Mouse (Mus musculus) hindbrain, embryonic 11.5 days (tissue): ENCODE data around the gene Depdc7. TPM values are rescaled to one million over a fixed set of nuclear protein-coding genes. Genes with fewer than 3 reads are reported as not detected.

Experiments
- ATAC-seq: fragments of 200-750 bp; cut with Nextera tagmentation; 2 replicates; pipeline ENCODE4 v1.8.0; 2017; ENCODE audit warnings: mild to moderate bottlenecking, moderate TSS enrichment, moderate library complexity; ENCODE audit not compliant: low FRiP score
- DNase-seq: peaks from one replicate; pipeline ENCODE4 v3.0.0-alpha.2; 2015; ENCODE audit warnings: low spot score
- H3K27ac ChIP-seq: fragments of 300-500 bp; sonication (generic); 2 replicates; pipeline ENCODE4 v1.5.1; 2014; ENCODE audit warnings: mild to moderate bottlenecking, low read depth, low read length
- H3K27me3 ChIP-seq: fragments of 300-500 bp; sonication (generic); 2 replicates; pipeline ENCODE4 v1.6.1; 2014; ENCODE audit warnings: mild to moderate bottlenecking, low read length, moderate library complexity, mixed read lengths; ENCODE audit not compliant: control insufficient read depth, insufficient read depth
- H3K36me3 ChIP-seq: fragments of 300-500 bp; sonication (generic); 2 replicates; pipeline ENCODE4 v1.6.1; 2014; ENCODE audit warnings: mild to moderate bottlenecking, low read length, moderate library complexity, mixed read lengths; ENCODE audit not compliant: control insufficient read depth, insufficient read depth
- H3K4me1 ChIP-seq: fragments of 300-500 bp; sonication (generic); replicated peaks from 2 replicates; pipeline ENCODE4 v1.6.1; 2014; ENCODE audit warnings: low read length, mixed read lengths; ENCODE audit not compliant: control insufficient read depth, insufficient read depth
- H3K4me2 ChIP-seq: fragments of 300-500 bp; sonication (generic); replicated peaks from 2 replicates; pipeline ENCODE4 v1.6.1; 2014; ENCODE audit warnings: mild to moderate bottlenecking, low read depth, low read length
- H3K4me3 ChIP-seq: fragments of 300-500 bp; sonication (generic); 2 replicates; pipeline ENCODE4 v1.5.1; 2014; ENCODE audit warnings: low read depth, low read length
- H3K9ac ChIP-seq: fragments of 300-500 bp; sonication (generic); 2 replicates; pipeline ENCODE4 v1.6.1; 2014; ENCODE audit warnings: low read depth, low read length
- H3K9me3 ChIP-seq: fragments of 300-500 bp; sonication (generic); 2 replicates; pipeline ENCODE4 v1.6.1; 2016; ENCODE audit warnings: low read length; ENCODE audit not compliant: control insufficient read depth
- WGBS: fragments of 180-500 bp; shearing (Covaris S2); extraction: QIAGEN DNeasy Blood & Tissue Kit; methylation state at CpG from one replicate; pipeline ENCODE4 v1.1.7; 2014; 5-methylcytosine and 5-hydroxymethylcytosine counted together
- polyA plus RNA-seq: library from polyadenylated mRNA; unstranded; fragments of >200 nt; fragmentation: Nextera tagmentation; extraction: Ambion mirVana; gene quantifications from 2 replicates; pipeline ENCODE4 v1.2.1, GENCODE M21; 2014

Gene Depdc7
- 2.4 TPM in 2 replicates for polyA plus RNA-seq

DNA sequence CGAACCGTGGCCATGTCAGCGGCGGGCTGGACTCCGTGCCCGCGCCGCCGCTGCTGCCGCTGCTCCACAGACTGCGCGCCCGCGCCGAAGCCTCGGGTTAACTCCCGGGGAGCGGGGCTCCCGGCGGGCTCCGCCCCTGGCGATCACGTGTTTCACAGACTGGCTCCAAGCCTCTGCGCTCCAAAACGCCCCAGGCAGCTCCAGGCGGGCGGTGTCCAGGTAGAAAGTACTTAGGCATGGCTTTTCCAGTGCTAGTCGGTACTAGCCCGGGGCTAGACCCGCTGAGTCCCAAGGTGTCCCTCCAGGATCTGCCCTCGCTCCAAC, at the start of gene Depdc7:
Depdc7 (minus strand) TSS at position 138 of the 324 bp plus-strand sequence.
- H3K27ac ChIP-seq: no peak within 1 kb of the TSS
- H3K4me1 ChIP-seq: no peaks in the 10 kb centered on the region
- under 1% methylated on average over 31 of the region's 31 CpGs for WGBS

DNA sequence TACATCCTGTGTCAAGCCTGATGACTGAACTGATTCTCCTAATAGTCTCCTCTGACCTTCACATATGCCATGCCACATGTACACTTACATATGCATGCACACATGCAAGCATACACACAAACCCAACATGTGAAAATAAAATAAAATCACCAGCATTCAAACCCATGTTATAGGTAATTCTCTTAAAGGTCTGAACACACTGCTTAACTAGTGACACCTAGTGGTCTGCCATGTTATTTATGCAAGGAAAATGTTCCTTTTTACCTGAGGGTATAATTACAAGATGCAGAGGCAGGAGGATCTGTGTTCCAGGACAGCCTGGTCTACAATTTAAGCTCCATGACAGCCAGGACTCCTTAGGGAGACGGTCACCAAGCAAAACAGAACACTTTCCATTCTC, 32.1 kb upstream of the Depdc7 start:
- Histone ChIP-seq H3K4me3 (no peak overlapping the region), H3K27me3 (no peaks in the 10 kb centered on the region), H3K4me1 (no peaks in the 10 kb centered on the region), H3K4me2 (no peak overlapping the region), H3K36me3 (no peaks in the 10 kb centered on the region; the same call in 1 of the 2 replicates), H3K27ac (no peak overlapping the region), H3K9me3 (no peaks in the 10 kb centered on the region), H3K9ac (no peak overlapping the region)
- ATAC-seq: no peak
- WGBS: 90% methylated on average over 1 of the region's 1 CpGs
- DNase-seq: peak; percentile 23

More for the DNA sequence above, at the start of gene Depdc7:
- Histone ChIP-seq H3K9me3 (no peaks in the 10 kb centered on the region), H3K9ac (peak within 1 kb of the TSS; percentile 42), H3K4me3 (peak within 1 kb of the TSS; percentile 53), H3K36me3 (no peaks in the 10 kb centered on the region), H3K27me3 (peaks cover 10% of the 10 kb centered on the region), H3K4me2 (peak within 1 kb of the TSS; percentile 93)
- DNase-seq (peak; percentile 87), ATAC-seq (peak; percentile 92)

DNA sequence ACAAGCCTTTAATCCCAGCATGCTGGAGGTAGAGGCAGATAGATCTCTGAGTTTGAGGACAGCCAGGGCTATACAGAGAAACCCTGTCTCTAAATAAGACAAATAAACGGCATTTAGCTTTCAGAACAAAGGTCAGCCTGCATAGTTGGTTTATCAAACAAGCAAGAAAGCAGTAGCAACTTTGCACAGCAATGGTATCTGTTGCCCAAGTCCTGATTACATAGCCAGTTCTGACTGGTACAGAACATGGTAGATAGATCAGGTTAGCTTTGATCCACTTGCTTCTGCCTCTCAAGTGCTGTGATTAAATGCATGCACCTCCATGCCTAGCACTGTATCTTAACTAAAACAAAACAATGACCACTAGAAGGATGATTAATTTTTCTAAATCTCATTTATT, 26.0 kb upstream of the Depdc7 start:
- H3K4me1 ChIP-seq: no peaks in the 10 kb centered on the region
- 88% methylated on average over 1 of the region's 1 CpGs for WGBS
- H3K27ac ChIP-seq: no peak overlapping the region
- ATAC-seq (no peak), DNase-seq (no peak)
- no peak overlapping the region for H3K9ac ChIP-seq
- H3K27me3 ChIP-seq: no peaks in the 10 kb centered on the region
- no peaks in the 10 kb centered on the region for H3K9me3 ChIP-seq
- H3K4me2 ChIP-seq: no peak overlapping the region
- no peak overlapping the region for H3K4me3 ChIP-seq
- no peaks in the 10 kb centered on the region; the same call in 1 of the 2 replicates for H3K36me3 ChIP-seq

DNA sequence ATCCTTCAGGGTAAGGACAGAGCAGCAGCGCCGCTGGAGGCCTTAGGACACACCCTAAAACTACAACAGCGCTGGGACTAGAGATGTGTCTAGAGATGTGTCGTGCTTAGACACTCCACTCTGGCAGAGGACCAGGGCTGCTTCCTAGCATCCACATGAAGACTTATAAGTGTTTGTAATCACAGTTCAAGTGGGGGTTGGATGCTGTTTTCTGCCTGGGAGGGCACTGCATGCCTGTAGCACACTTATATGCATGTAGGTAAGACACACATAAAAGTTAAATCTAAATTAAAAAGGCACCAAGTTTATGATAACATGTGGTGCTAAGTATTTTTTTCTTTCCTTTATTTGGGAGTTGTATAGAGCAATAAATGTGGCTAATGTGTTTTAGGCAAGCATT, 21.3 kb upstream of the Depdc7 start:
- no peak overlapping the region for H3K9ac ChIP-seq
- no peak for DNase-seq
- no peaks in the 10 kb centered on the region for H3K36me3 ChIP-seq
- H3K9me3 ChIP-seq: no peaks in the 10 kb centered on the region
- H3K4me3 ChIP-seq: no peak overlapping the region
- H3K4me1 ChIP-seq: no peaks in the 10 kb centered on the region
- WGBS: 89% methylated on average over 4 of the region's 4 CpGs
- no peak for ATAC-seq
- no peaks in the 10 kb centered on the region for H3K27me3 ChIP-seq
- H3K4me2 ChIP-seq: no peak overlapping the region
- no peak overlapping the region for H3K27ac ChIP-seq

DNA sequence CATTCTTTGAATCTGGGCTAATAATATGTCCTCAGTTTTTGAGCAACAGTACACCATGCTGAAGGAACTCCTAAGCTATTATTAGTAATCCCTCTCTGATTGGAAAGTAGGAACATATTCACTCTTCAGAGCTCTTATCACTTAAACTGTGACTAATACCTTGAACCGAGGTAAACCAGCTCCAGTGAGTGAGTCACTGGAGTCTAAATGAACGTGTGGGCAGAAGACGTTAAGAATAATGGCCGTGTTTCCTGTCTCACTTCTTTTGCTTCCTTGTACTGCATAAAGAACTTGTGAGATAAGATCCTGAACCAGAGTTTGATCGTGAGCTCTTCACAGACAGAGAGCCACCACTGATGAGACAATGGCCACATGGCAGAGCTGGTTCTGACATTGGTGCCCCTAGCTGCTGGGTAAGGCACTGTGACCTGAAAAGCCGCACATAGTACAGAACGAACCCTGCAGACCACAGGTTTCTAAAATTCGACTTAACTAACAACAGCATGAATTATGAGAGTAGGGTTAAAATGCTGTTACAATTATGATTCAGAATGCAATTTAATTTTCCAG, 20.5 kb upstream of the Depdc7 start:
- WGBS: 88% methylated on average over 8 of the region's 8 CpGs
- H3K27ac ChIP-seq: no peak overlapping the region
- ATAC-seq (no peak), DNase-seq (no peak)
- no peaks in the 10 kb centered on the region for H3K9me3 ChIP-seq
- no peaks in the 10 kb centered on the region for H3K27me3 ChIP-seq
- H3K4me2 ChIP-seq: no peak overlapping the region
- no peaks in the 10 kb centered on the region for H3K36me3 ChIP-seq
- no peak overlapping the region for H3K4me3 ChIP-seq
- H3K9ac ChIP-seq: no peak overlapping the region
- no peaks in the 10 kb centered on the region for H3K4me1 ChIP-seq

DNA sequence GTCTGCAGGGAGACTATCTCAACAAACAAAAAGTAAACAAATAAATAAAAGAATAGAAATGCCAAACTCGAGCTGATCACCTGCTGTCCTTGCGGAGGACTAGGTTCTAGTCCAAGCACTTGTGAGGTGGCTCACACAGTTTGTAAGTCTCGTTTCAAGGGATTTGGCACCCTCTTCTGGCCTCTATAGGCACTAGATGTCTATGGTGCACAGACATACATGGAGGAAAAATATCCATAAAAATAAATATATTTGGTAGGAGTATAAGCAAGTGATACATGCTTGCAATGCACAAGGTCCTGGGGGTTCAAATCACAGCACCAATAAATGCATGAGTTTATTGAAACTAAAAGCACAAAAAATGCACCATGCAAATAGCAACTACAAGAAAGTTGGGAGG, 7.9 kb upstream of the Depdc7 start:
- Histone ChIP-seq H3K4me2 (no peak overlapping the region), H3K4me3 (no peak overlapping the region), H3K9ac (no peak overlapping the region), H3K27me3 (no peaks in the 10 kb centered on the region), H3K36me3 (no peaks in the 10 kb centered on the region), H3K9me3 (no peaks in the 10 kb centered on the region), H3K27ac (no peak overlapping the region), H3K4me1 (no peaks in the 10 kb centered on the region)
- no peak for ATAC-seq
- WGBS: 67% methylated on average over 3 of the region's 3 CpGs
- DNase-seq: peak; percentile 19

DNA sequence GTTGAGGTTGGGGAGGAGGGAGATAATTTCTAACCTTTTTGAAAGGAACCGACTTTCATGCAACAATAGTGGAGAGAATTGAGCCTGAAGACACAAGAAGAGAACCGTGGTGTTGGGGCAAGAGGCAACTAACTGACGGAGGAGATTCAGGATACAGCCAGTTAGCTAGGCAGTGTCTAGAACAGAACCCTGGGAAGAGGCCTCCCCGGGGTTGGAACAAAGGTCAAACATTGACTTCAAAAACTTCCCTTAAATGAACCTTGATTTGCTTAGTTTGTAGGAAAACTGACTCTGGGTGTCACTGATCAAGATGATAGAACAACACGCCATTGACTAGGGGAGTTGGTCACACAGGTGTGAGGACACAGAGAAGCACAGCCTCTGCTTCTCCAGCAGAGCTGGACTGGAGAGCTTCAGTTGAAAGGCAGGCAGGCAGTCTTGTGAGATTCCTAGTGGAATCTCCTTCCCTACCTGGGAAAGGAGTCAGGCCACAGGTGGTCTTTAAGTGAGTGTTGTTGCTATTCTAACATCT, 6.0 kb upstream of the Depdc7 start:
- Histone ChIP-seq H3K4me3 (no peak overlapping the region), H3K4me1 (no peaks in the 10 kb centered on the region), H3K27ac (no peak overlapping the region), H3K9me3 (no peaks in the 10 kb centered on the region), H3K27me3 (no peaks in the 10 kb centered on the region), H3K9ac (no peak overlapping the region), H3K4me2 (no peak overlapping the region), H3K36me3 (no peaks in the 10 kb centered on the region)
- no peak for DNase-seq
- WGBS: 71% methylated on average over 5 of the region's 5 CpGs
- ATAC-seq: no peak

DNA sequence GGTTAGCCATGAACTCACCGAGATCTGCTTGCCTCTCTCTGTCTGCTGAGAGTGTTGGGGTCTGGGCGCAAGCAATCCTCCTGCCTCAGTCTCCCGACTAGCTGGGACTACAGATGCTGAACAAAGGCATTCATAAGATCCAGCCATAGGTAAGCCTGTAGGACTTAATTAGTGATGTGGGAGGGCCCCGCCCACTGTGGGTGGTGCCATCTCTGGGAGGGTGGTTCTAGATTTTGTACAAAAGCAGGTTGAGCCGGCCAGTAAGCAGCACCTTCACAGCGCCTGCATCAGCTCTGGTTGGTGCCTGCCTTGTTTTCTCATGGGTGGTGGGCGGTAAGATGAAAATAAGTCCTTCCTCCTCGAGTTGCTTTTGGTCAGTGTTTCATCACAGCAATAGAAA, 3.6 kb upstream of the Depdc7 start:
- DNase-seq: no peak
- WGBS: 53% methylated on average over 8 of the region's 8 CpGs
- no peak overlapping the region for H3K4me3 ChIP-seq
- H3K27me3 ChIP-seq: peaks cover 8% of the 10 kb centered on the region
- H3K9ac ChIP-seq: no peak overlapping the region
- no peaks in the 10 kb centered on the region for H3K9me3 ChIP-seq
- no peaks in the 10 kb centered on the region for H3K4me1 ChIP-seq
- no peaks in the 10 kb centered on the region for H3K36me3 ChIP-seq
- H3K27ac ChIP-seq: no peak overlapping the region
- ATAC-seq: no peak
- no peak overlapping the region for H3K4me2 ChIP-seq

DNA sequence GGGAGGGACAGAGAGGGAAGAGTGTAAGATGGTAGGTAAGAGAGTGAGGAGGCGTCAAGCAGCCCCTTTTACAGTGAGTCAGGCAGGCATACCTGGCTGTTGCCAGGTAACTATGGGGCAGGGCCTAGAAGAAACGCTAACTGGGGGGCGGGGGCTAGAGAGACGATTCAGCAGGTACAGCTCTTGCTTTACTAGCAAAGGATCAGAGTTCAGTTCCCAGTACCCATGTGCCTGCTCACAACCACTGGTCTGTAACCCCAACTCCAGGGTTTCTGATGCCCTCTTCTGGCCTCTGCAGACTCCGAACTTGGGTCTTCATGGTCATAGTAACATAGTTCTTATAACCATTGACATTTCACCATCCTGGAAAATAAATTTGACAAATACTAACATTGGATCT, 1.3 kb upstream of the Depdc7 start:
- 44% methylated on average over 5 of the region's 5 CpGs for WGBS
- H3K4me2 ChIP-seq: no peak overlapping the region
- H3K27me3 ChIP-seq: peaks cover 10% of the 10 kb centered on the region
- no peaks in the 10 kb centered on the region for H3K36me3 ChIP-seq
- no peak for ATAC-seq
- H3K4me3 ChIP-seq: no peak overlapping the region
- H3K9me3 ChIP-seq: no peaks in the 10 kb centered on the region
- H3K9ac ChIP-seq: no peak overlapping the region
- no peaks in the 10 kb centered on the region for H3K4me1 ChIP-seq
- no peak for DNase-seq
- no peak overlapping the region for H3K27ac ChIP-seq
